Mouse (Mus musculus): ENCODE results near the gene Myadm.
"Not testable (repeated sequence)": the region's sequence is repeated elsewhere in the genome, so short reads cannot be mapped to it uniquely, and the experiment has no call there.

Myadm gene

GRCm38 (mm10) chr7:3291197-3291596, 2.3 kb downstream of the Myadm start:
- no peak for DNase-seq (ENCODE audit: low spot score)

- DNase-seq (ENCODE audit: low spot score) = no peak
Measured at GRCm38 (mm10) chr7:3291764-3292163, 2.9 kb downstream of the Myadm start.

GRCm38 (mm10) chr7:3292271-3292670, 3.4 kb downstream of the Myadm start:
- not testable (repeated sequence) for DNase-seq (ENCODE audit: low spot score)

- peak; percentile 86 for DNase-seq (ENCODE audit: low spot score)
Measured at GRCm38 (mm10) chr7:3292791-3293190, 3.9 kb downstream of the Myadm start.

GRCm38 (mm10) chr7:3294794-3295193, 5.9 kb downstream of the Myadm start:
- no peak for DNase-seq (ENCODE audit: low spot score)

- no peak for DNase-seq (ENCODE audit: low spot score)
Measured at GRCm38 (mm10) chr7:3295321-3296110, 6.6 kb downstream of the Myadm start.

- DNase-seq (ENCODE audit: low spot score) = no peak
Measured at GRCm38 (mm10) chr7:3296711-3297110, 7.8 kb downstream of the Myadm start.

GRCm38 (mm10) chr7:3299941-3300617, 11.2 kb downstream of the Myadm start:
- DNase-seq (ENCODE audit: low spot score) = no peak

GRCm38 (mm10) chr7:3300891-3301627, 12.2 kb downstream of the Myadm start:
- DNase-seq (ENCODE audit: low spot score) = no peak

- no peak for DNase-seq (ENCODE audit: low spot score)
Measured at GRCm38 (mm10) chr7:3301628-3302555, 13.0 kb downstream of the Myadm start.

GRCm38 (mm10) chr7:3302556-3303275, 13.8 kb downstream of the Myadm start:
- no peak for DNase-seq (ENCODE audit: low spot score)

GRCm38 (mm10) chr7:3303276-3303781, 14.4 kb downstream of the Myadm start:
- no peak for DNase-seq (ENCODE audit: low spot score)

- no peak for DNase-seq (ENCODE audit: low spot score)
Measured at GRCm38 (mm10) chr7:3303789-3304188, 14.9 kb downstream of the Myadm start.

- no peak for DNase-seq (ENCODE audit: low spot score)
Measured at GRCm38 (mm10) chr7:3304298-3304697, 15.4 kb downstream of the Myadm start.

GRCm38 (mm10) chr7:3306400-3306799, 17.5 kb downstream of the Myadm start:
- no peak for DNase-seq (ENCODE audit: low spot score)

- no peak for DNase-seq (ENCODE audit: low spot score)
Measured at GRCm38 (mm10) chr7:3308646-3309045, 19.8 kb downstream of the Myadm start.

- no peak for DNase-seq (ENCODE audit: low spot score)
Measured at GRCm38 (mm10) chr7:3310233-3310632, 21.4 kb downstream of the Myadm start.

- DNase-seq (ENCODE audit: low spot score) = no peak
Measured at GRCm38 (mm10) chr7:3313571-3313970, 24.7 kb downstream of the Myadm start.

GRCm38 (mm10) chr7:3314121-3314520, 25.2 kb downstream of the Myadm start:
- DNase-seq (ENCODE audit: low spot score) = no peak

- no peak for DNase-seq (ENCODE audit: low spot score)
Measured at GRCm38 (mm10) chr7:3317704-3318103, 28.8 kb downstream of the Myadm start.

- DNase-seq (ENCODE audit: low spot score) = no peak
Measured at GRCm38 (mm10) chr7:3320856-3321255, 32.0 kb downstream of the Myadm start.

Measured in testis, postnatal 14 days (tissue).